Mouse (Mus musculus): ENCODE measurements around the gene Dlgap1. TPM values are rescaled to one million over a fixed set of nuclear protein-coding genes. Genes with fewer than 3 reads are reported as not detected.

Gene Dlgap1
- polyA plus RNA-seq, 1 experiment from 2014 or later, result 11.6 TPM

DNA sequence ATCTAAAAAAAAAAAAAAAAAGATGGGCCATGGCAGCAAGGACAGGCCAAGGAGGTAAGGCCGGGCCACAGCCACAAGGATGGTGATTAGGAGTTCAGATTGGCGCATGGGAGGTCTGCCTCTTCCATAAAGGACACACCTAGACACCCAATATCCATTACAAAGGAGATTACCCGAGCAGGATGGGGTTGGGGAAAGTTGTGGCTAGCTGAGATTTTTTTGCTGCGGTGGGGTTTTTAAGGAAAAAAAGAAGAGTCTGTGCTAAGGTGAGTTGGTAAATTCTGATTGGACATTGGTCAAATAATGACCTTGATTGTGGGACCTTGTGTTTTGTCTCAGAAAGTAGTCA lies 859.3 kb downstream of the Dlgap1 start:
- Histone ChIP-seq H3K9me3 (replicated peaks; ENCODE audit: control insufficient read depth, low read length) (no peaks in the 10 kb centered on the region), H3K4me2 (ENCODE audit: low read length) (no peak overlapping the region), H3K36me3 (ENCODE audit: control insufficient read depth, insufficient read depth, low read length) (no peaks in the 10 kb centered on the region), H3K4me3 (ENCODE audit: low read depth, low read length) (no peak overlapping the region), H3K4me1 (ENCODE audit: control insufficient read depth, insufficient read depth, low read length) (no peaks in the 10 kb centered on the region), H3K27me3 (replicated peaks; ENCODE audit: control insufficient read depth, insufficient read depth, low read length) (no peaks in the 10 kb centered on the region), H3K27ac (ENCODE audit: low read depth, low read length) (no peak overlapping the region), H3K9ac (ENCODE audit: low read length) (no peak overlapping the region)
- no peak for DNase-seq (ENCODE audit: low spot score)
- WGBS, result 84% methylated on average over 4 of the region's 4 CpGs
- ATAC-seq, result no peak

DNA sequence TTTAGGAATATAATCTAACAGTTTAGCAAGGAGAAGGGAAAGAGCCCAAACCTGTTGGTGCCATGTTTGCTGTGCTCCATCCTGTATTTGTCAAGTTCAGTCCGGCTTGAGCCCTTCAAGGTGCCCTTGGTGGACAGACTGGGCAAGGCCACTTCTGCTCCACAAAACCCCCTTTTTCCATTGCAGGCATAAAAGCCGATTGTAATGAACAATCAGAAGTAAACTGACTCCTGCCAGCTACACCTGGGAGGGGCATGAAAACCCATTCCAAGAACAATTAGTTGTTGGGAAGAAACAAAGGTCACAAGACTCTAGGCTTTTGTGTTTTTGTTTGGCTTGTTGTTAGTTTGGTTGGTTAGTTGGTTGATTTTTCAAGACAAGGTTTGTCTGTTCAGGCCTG lies 859.7 kb downstream of the Dlgap1 start:
- H3K27ac ChIP-seq (ENCODE audit: low read depth, low read length), result no peak overlapping the region
- no peaks in the 10 kb centered on the region for H3K4me1 ChIP-seq (ENCODE audit: control insufficient read depth, insufficient read depth, low read length)
- WGBS, result 79% methylated on average over 2 of the region's 2 CpGs
- DNase-seq (ENCODE audit: low spot score) (no peak), ATAC-seq (no peak)
- no peak overlapping the region for H3K4me3 ChIP-seq (ENCODE audit: low read depth, low read length)
- no peak overlapping the region for H3K9ac ChIP-seq (ENCODE audit: low read length)
- no peaks in the 10 kb centered on the region for H3K36me3 ChIP-seq (ENCODE audit: control insufficient read depth, insufficient read depth, low read length)
- no peak overlapping the region for H3K4me2 ChIP-seq (ENCODE audit: low read length)
- no peaks in the 10 kb centered on the region for H3K9me3 ChIP-seq (replicated peaks; ENCODE audit: control insufficient read depth, low read length)
- H3K27me3 ChIP-seq (replicated peaks; ENCODE audit: control insufficient read depth, insufficient read depth, low read length), result no peaks in the 10 kb centered on the region

DNA sequence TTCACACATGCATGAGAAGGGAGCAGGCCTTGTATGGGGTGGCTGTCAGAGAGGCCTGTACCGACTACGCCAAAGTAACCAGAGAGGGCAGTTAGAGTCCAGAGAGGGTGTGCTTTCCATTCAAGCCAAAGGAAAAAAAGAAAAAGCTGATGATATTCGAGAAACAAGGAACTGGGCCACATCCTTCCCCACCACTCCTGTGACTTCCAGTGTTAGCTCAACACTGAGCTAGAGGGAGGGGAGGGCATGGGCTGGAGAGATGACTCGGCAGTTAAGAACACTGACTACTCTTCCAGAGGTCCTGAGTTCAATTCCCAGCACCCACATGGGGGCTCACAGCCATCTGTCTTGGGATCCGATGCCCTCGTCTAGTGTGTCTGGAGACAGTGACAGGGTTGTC lies 860.3 kb downstream of the Dlgap1 start:
- Histone ChIP-seq H3K4me1 (ENCODE audit: control insufficient read depth, insufficient read depth, low read length) (0 out of 2 replicates have a peak, but pooled peaks cover under 1% of the 10 kb centered on the region), H3K4me3 (ENCODE audit: low read depth, low read length) (no peak overlapping the region), H3K9me3 (replicated peaks; ENCODE audit: control insufficient read depth, low read length) (no peaks in the 10 kb centered on the region), H3K27ac (ENCODE audit: low read depth, low read length) (no peak overlapping the region), H3K27me3 (replicated peaks; ENCODE audit: control insufficient read depth, insufficient read depth, low read length) (no peaks in the 10 kb centered on the region), H3K9ac (ENCODE audit: low read length) (no peak overlapping the region), H3K4me2 (ENCODE audit: low read length) (no peak overlapping the region), H3K36me3 (ENCODE audit: control insufficient read depth, insufficient read depth, low read length) (no peaks in the 10 kb centered on the region)
- ATAC-seq (no peak), DNase-seq (ENCODE audit: low spot score) (no peak)
- 91% methylated on average over 6 of the region's 6 CpGs for WGBS

DNA sequence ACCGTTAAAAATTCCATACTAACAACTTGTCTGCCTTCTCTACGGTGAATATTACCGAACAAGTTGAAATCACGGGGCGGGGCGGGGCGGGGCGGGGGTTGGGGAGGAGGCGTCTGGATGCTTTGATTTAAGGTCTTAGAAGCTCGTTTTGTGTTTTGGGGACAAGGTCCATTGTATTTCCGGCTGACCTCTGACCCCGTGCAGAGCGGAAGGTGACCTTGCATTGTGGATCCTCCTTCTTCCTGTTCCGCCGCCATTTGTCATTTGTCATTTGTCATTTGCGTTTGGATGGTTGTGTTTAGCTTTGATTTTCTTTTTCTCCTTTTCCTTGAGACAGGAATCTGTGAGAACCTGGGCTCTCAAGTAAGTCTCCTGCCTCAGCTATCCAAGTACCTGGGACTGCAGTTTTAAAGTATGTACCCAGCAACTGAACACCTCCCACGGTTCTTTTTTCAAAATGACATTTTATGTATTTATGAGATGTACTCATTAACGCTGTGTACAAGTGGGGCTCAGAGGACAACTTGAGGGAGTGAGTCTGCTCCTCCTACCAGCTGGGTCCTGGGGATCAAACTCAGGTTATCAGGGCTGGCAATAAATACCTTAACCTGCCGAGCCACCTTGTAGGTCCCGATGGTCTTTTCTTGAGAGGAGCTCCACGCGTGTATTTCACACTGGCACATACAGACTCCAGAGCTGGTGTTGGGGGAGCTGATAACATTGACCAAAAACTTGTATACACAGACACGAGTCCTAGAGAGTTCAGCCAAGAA lies 861.3 kb downstream of the Dlgap1 start:
- H3K4me2 ChIP-seq (ENCODE audit: low read length), result no peak overlapping the region
- H3K27ac ChIP-seq (ENCODE audit: low read depth, low read length), result no peak overlapping the region
- H3K36me3 ChIP-seq (ENCODE audit: control insufficient read depth, insufficient read depth, low read length), result no peaks in the 10 kb centered on the region
- DNase-seq (ENCODE audit: low spot score) (no peak), ATAC-seq (no peak)
- no peaks in the 10 kb centered on the region for H3K27me3 ChIP-seq (replicated peaks; ENCODE audit: control insufficient read depth, insufficient read depth, low read length)
- no peaks in the 10 kb centered on the region for H3K9me3 ChIP-seq (replicated peaks; ENCODE audit: control insufficient read depth, low read length)
- H3K4me3 ChIP-seq (ENCODE audit: low read depth, low read length), result no peak overlapping the region
- 88% methylated on average over 23 of the region's 23 CpGs for WGBS
- H3K9ac ChIP-seq (ENCODE audit: low read length), result no peak overlapping the region
- H3K4me1 ChIP-seq (ENCODE audit: control insufficient read depth, insufficient read depth, low read length), result peaks cover 4% of the 10 kb centered on the region

DNA sequence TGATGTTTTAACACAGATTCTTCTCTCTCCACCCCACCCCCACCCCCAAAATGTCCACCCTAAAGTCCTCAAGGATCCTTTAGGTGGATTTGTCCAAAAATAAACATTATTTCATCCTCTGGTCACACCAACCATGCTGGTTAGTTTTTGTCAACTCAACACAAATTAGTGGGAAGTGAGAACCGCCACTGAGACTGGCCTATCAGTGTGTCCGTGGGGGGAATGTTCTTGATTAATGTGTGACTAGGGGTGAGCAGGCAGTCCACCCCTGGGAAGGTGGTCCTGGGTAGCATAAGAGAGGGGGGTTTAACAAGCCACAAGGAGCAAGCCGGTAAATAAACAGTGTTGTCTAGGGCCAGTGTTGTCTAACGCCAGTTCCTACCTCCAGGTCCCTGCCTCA lies 862.7 kb downstream of the Dlgap1 start:
- 91% methylated on average over 4 of the region's 4 CpGs for whole genome bisulfite sequencing
- Histone ChIP-seq H3K27me3 (replicated peaks; ENCODE audit: control insufficient read depth, insufficient read depth, low read length) (no peaks in the 10 kb centered on the region), H3K27ac (ENCODE audit: low read depth, low read length) (no peak overlapping the region), H3K4me2 (ENCODE audit: low read length) (no peak overlapping the region), H3K9me3 (replicated peaks; ENCODE audit: control insufficient read depth, low read length) (no peaks in the 10 kb centered on the region), H3K9ac (ENCODE audit: low read length) (no peak overlapping the region), H3K4me1 (ENCODE audit: control insufficient read depth, insufficient read depth, low read length) (peaks cover 8% of the 10 kb centered on the region), H3K4me3 (ENCODE audit: low read depth, low read length) (no peak overlapping the region), H3K36me3 (ENCODE audit: control insufficient read depth, insufficient read depth, low read length) (no peaks in the 10 kb centered on the region)
- DNase-seq (ENCODE audit: low spot score), result no peak
- no peak for ATAC-seq

DNA sequence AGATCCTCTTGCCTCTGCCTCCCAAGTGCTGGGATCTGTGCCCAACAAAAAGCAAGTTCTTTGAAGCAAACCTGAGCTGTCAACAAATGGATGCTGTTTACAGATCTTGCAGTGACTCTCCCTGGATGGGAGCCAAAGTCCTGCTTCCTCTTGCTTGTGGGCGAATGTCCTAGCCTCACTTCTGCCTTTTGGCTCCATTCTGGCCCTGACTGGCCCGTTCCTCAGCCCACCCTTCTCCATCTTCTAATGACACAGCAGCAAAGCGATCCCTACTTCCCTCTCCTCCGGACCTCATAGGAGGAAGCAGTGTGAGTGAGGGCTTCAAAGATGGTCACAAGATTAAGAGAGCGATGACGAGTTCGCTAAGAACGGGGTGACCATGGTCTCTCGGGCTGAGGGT lies 863.7 kb downstream of the Dlgap1 start:
- Histone ChIP-seq H3K9me3 (replicated peaks; ENCODE audit: control insufficient read depth, low read length) (no peaks in the 10 kb centered on the region), H3K27me3 (replicated peaks; ENCODE audit: control insufficient read depth, insufficient read depth, low read length) (no peaks in the 10 kb centered on the region), H3K27ac (ENCODE audit: low read depth, low read length) (no peak overlapping the region), H3K4me2 (ENCODE audit: low read length) (no peak overlapping the region), H3K36me3 (ENCODE audit: control insufficient read depth, insufficient read depth, low read length) (no peaks in the 10 kb centered on the region), H3K4me3 (ENCODE audit: low read depth, low read length) (no peak overlapping the region), H3K4me1 (ENCODE audit: control insufficient read depth, insufficient read depth, low read length) (peaks cover 8% of the 10 kb centered on the region), H3K9ac (ENCODE audit: low read length) (no peak overlapping the region)
- ATAC-seq (no peak), DNase-seq (ENCODE audit: low spot score) (no peak)
- 94% methylated on average over 9 of the region's 9 CpGs for WGBS

DNA sequence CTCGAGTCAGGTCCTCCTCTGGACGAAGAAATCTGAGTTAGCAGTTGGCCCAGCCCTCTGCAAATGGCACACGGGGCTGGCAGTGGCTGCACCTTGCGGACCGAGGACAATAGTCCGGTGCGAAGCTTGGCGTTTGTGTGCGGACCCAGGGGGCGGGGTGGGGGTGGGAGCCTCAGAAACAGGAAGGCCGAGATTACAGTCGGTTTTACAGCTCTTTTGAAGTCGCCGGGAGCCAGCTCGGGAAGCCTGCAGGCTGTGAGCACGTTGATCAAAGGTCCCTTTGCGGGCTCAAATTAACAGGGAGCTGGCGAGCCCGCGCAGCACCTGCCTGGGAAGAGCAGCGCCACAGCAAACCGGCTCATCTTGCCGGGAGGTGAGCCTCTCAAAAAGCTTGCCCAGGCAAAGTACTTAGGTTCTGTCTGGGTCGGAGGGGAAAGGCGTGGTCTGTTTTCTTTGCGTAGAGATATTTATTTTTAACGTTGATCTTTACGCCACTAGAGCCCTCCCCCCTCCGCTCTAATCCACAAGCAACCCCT lies 865.6 kb downstream of the Dlgap1 start:
- WGBS, result under 1% methylated on average over 29 of the region's 29 CpGs
- no peaks in the 10 kb centered on the region for H3K9me3 ChIP-seq (replicated peaks; ENCODE audit: control insufficient read depth, low read length)
- peak overlapping the region; percentile 43 for H3K4me3 ChIP-seq (ENCODE audit: low read depth, low read length)
- H3K27me3 ChIP-seq (replicated peaks; ENCODE audit: control insufficient read depth, insufficient read depth, low read length), result no peaks in the 10 kb centered on the region
- H3K4me1 ChIP-seq (ENCODE audit: control insufficient read depth, insufficient read depth, low read length), result peaks cover 8% of the 10 kb centered on the region
- H3K9ac ChIP-seq (ENCODE audit: low read length), result peak overlapping the region; percentile 68
- H3K36me3 ChIP-seq (ENCODE audit: control insufficient read depth, insufficient read depth, low read length), result no peaks in the 10 kb centered on the region
- H3K4me2 ChIP-seq (ENCODE audit: low read length), result peak overlapping the region; percentile 93
- ATAC-seq, result peak; percentile 28; the same call in 1 of the 2 replicates
- DNase-seq (ENCODE audit: low spot score), result peak; percentile 57
- no peak overlapping the region for H3K27ac ChIP-seq (ENCODE audit: low read depth, low read length)

DNA sequence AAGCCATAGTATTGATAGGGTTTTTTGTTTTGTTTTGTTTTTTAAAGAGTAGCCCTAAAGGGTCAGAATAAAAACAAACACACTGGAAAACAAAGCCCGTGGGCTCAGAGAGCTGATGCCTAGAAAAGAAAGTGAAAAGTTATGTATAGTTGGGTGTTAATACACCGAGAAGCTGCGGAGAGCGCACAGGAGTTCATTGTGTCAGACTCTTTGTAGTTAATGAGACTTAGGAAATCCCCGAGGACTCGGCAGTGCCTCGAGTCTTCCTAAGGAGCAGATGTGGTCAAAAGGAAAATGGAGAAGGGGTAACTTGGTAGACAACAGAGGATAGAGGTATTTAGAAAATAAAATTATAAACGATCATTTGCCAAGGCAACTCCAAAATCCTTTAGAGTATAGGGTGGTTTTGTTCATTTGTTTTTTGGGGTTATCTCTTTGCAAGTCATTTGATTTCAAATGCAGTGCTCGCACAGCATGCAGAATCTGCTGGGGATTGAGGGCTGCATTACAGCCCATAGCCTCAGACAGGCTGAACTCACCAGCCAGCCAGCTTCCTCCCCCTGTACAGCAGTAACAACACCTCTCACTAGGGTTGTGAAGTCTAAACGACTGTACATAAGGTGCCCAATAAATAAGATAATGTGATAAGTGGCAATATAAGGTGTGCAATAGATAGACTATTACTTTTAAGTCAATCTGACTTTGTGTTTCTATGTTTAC lies 866.4 kb downstream of the Dlgap1 start:
- H3K27me3 ChIP-seq (replicated peaks; ENCODE audit: control insufficient read depth, insufficient read depth, low read length), result no peaks in the 10 kb centered on the region
- peak; percentile 45 for DNase-seq (ENCODE audit: low spot score)
- no peaks in the 10 kb centered on the region for H3K36me3 ChIP-seq (ENCODE audit: control insufficient read depth, insufficient read depth, low read length)
- peak overlapping the region; percentile 43 for H3K4me3 ChIP-seq (ENCODE audit: low read depth, low read length)
- no peaks in the 10 kb centered on the region for H3K9me3 ChIP-seq (replicated peaks; ENCODE audit: control insufficient read depth, low read length)
- H3K4me2 ChIP-seq (ENCODE audit: low read length), result peak overlapping the region; percentile 93
- peak; percentile 33; the same call in 1 of the 2 replicates for ATAC-seq
- H3K27ac ChIP-seq (ENCODE audit: low read depth, low read length), result no peak overlapping the region
- 2% methylated on average over 10 of the region's 10 CpGs for WGBS
- peak overlapping the region; percentile 68 for H3K9ac ChIP-seq (ENCODE audit: low read length)
- H3K4me1 ChIP-seq (ENCODE audit: control insufficient read depth, insufficient read depth, low read length), result peaks cover 8% of the 10 kb centered on the region

DNA sequence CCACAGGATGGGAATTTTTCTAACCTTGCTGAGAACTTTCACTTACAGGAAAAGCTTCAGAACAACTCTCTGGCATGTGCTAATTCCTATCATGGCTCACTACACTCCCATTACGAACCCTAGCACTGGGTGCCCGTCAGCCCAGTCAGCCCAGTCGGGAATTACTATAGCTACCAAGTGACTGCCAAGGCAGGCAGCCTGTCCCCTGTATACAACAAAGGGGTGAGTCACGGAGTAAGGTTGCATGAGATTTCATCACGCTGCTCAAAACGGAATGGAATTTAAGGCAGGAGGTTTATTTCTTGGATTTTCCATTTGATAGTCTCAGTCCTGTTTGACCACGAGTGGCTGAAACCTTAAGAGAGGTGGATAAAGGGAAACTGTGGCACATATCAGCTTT lies 867.9 kb downstream of the Dlgap1 start:
- Histone ChIP-seq H3K27ac (ENCODE audit: low read depth, low read length) (no peak overlapping the region), H3K4me1 (ENCODE audit: control insufficient read depth, insufficient read depth, low read length) (peaks cover 8% of the 10 kb centered on the region), H3K4me3 (ENCODE audit: low read depth, low read length) (no peak overlapping the region), H3K9me3 (replicated peaks; ENCODE audit: control insufficient read depth, low read length) (no peaks in the 10 kb centered on the region), H3K9ac (ENCODE audit: low read length) (no peak overlapping the region), H3K36me3 (ENCODE audit: control insufficient read depth, insufficient read depth, low read length) (no peaks in the 10 kb centered on the region), H3K4me2 (ENCODE audit: low read length) (no peak overlapping the region), H3K27me3 (replicated peaks; ENCODE audit: control insufficient read depth, insufficient read depth, low read length) (no peaks in the 10 kb centered on the region)
- WGBS, result 44% methylated on average over 7 of the region's 7 CpGs
- ATAC-seq (no peak), DNase-seq (ENCODE audit: low spot score) (no peak)
